Mouse (Mus musculus) megakaryocyte, embryonic 14.5 days (primary cell): ENCODE results near the gene Hba-a2. TPM values are rescaled to one million over a fixed set of nuclear protein-coding genes. Genes with fewer than 3 reads are reported as not detected.

ENCODE experiments used
- H3K27me3 ChIP-seq: replicated peaks from 2 replicates; pipeline ENCODE3; 2012; ENCODE audit warnings: inconsistent platforms
- H3K36me3 ChIP-seq: replicated peaks from 2 replicates; pipeline ENCODE3; 2012; ENCODE audit warnings: low read length, inconsistent platforms, mixed read lengths
- H3K4me1 ChIP-seq: 2 replicates; pipeline ENCODE4 v1.6.1; 2012; ENCODE audit warnings: inconsistent platforms
- H3K4me3 ChIP-seq: replicated peaks from 2 replicates; pipeline ENCODE3; 2012; ENCODE audit warnings: moderate library complexity, mild to moderate bottlenecking, inconsistent platforms
- H3K9me3 ChIP-seq: 2 replicates; pipeline ENCODE4 v1.6.1; 2012; ENCODE audit warnings: inconsistent platforms
- FLI1 ChIP-seq: IDR thresholded peaks from 2 replicates; pipeline ENCODE4 v1.6.1; 2012; ENCODE audit warnings: low read length, inconsistent platforms, mixed read lengths
- GATA1 ChIP-seq: IDR thresholded peaks from 3 replicates; pipeline ENCODE4 v1.6.1; 2012; ENCODE audit warnings: mixed read lengths, low read length, inconsistent platforms, borderline replicate concordance
- polyA plus RNA-seq: library from polyadenylated mRNA; stranded (reverse); fragments of >175 nt; gene quantifications from 2 replicates; pipeline ENCODE4 v1.2.3, GENCODE M21; 2012; ENCODE audit warnings: low replicate concordance; ENCODE audit not compliant: insufficient read depth

Hba-a2 gene
- polyA plus RNA-seq, 1 experiment: 578 TPM

DNA sequence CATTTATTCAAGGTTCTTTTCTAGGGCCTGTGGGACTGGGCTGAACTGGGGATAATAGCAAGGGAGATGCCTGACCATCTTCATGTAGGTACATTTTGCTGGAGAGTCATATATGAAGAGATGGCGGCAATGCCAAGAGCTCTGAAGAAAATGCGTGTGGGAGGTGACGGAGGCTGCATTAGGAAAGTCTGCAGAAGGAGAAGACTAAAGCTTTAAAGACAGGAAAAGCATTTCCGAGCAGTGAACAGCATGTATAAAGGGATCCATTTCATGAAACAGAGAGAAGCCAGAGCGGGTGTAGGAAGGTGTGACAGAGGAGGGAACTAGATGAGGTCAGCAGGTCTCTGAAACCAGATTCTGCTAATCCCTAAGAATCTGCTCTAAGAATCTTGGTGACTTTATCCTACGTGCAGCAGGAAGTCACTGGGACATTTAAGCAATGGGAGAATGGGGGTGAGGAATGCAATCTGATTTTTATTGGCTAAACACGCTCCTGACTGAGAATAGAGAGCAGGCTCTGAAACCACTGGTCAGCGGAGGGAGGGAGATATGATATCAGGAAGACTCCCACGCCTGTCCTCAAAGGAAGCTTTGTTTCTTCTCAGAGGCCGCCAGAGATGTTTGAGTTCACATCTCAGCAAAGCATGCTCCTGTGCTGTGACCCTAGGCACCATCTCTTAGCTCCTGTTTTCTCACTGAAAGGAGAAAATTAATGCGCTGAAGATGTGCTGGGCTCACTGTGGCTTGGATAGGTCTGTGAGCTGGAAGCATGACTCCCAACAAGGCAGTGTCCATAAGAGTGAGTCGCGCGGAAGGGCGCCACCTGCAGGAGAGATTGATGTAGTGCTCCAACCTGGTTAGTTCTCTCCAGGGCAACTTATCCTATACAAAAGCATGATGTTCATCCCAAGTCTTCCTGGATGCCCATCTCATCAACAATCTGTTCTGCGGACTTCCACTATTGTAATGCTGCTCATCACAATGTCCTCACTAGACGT, 44.5 kb downstream of the Hba-a2 start:
- H3K27me3 ChIP-seq: peaks cover 55% of the 10 kb centered on the region
- H3K36me3 ChIP-seq: no peaks in the 10 kb centered on the region
- no peak overlapping the region for H3K4me3 ChIP-seq
- H3K9me3 ChIP-seq: peaks cover 18% of the 10 kb centered on the region
- H3K4me1 ChIP-seq: peaks cover 14% of the 10 kb centered on the region; the same call in 1 of the 2 replicates
- no peak for TF ChIP-seq FLI1
- TF ChIP-seq GATA1: no peak

GRCm38 (mm10) chr11:32342770-32343191, 46.5 kb downstream of the Hba-a2 start:
- Histone ChIP-seq H3K36me3 (no peaks in the 10 kb centered on the region), H3K4me1 (peaks cover 20% of the 10 kb centered on the region), H3K4me3 (no peak overlapping the region), H3K27me3 (peaks cover 74% of the 10 kb centered on the region), H3K9me3 (peaks cover 8% of the 10 kb centered on the region)
- TF ChIP-seq GATA1 (no peak), FLI1 (no peak)

DNA sequence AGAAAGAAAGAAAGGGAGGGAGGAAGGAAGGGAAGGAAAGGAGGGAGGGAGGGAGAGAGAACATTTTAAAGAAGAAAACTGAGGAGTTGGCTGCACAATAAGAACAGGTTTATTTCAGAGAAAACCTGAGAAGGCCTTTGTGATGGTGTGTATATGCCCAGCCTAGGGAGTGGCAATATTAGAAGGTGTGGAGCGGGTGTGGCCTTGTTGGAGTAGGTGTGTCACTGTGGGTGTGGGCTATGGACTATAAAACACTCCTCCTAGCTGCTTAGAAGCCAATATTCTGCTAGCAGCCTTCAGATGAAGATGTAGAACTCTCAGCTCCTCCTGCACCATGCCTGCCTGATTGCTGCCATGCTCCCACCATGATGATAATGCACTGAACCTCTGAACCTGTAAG, 47.1 kb downstream of the Hba-a2 start:
- peaks cover 26% of the 10 kb centered on the region for H3K4me1 ChIP-seq
- peaks cover 77% of the 10 kb centered on the region for H3K27me3 ChIP-seq
- TF ChIP-seq GATA1 (no peak), FLI1 (no peak)
- peaks cover 8% of the 10 kb centered on the region for H3K9me3 ChIP-seq
- no peaks in the 10 kb centered on the region for H3K36me3 ChIP-seq
- no peak overlapping the region for H3K4me3 ChIP-seq

DNA sequence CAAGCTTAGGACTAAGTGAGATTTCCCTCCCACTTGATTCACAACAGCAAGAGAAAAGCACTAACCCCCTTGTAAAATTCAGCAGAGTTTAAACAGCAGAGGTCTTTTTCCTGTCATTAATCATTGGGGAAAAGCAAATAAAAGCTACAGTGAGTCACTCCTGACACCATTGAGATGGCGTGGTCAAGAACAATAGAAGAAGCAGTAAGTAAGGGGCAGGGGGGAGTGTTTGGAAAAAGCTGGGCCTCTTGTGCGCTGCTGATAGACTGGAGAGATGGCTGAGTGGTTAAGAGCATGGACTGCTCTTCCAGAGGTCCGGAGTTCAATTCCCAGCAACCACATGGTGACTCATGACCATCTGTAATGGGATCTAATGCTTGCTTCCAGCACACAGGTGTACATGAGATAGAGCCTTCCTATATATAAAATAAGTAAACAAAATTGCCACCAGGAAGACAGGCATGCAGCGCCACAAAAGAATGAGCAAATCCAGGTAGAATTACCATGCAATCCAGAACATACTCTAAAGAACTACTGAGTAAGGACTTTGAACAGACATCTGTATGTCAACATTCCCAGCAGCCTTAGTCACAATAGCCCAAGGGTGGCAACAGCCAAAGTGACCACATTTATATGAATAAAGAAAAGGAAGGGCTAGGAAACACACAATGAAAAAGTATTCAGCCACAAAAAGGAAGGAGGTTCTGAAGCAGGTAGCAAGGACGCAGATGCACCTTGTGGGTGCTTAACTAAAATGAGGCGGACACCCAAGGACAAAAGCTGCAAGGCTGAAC, 49.4 kb downstream of the Hba-a2 start:
- peaks cover 38% of the 10 kb centered on the region for H3K4me1 ChIP-seq
- H3K9me3 ChIP-seq: peaks cover 8% of the 10 kb centered on the region
- no peaks in the 10 kb centered on the region for H3K36me3 ChIP-seq
- H3K27me3 ChIP-seq: peaks cover 79% of the 10 kb centered on the region
- no peak overlapping the region for H3K4me3 ChIP-seq
- TF ChIP-seq GATA1 (no peak), FLI1 (no peak)

Other genes with a start within 250 kb of the Hba-a2 start
- not detected in 2 replicates for gene Il9r, start 96.2 kb upstream of the Hba-a2 start, polyA plus RNA-seq
- gene Snrnp25, start 91.1 kb upstream of the Hba-a2 start, polyA plus RNA-seq: 15.1 and 78.7 TPM in 2 replicates
- gene Rhbdf1, start 74.2 kb upstream of the Hba-a2 start, polyA plus RNA-seq: 16.1 and 37.2 TPM in 2 replicates
- 3.6 and 8.8 TPM in 2 replicates for gene Mpg, start 70.0 kb upstream of the Hba-a2 start, polyA plus RNA-seq
- gene Nprl3, start 28.8 kb upstream of the Hba-a2 start, polyA plus RNA-seq: 14.4 and 52.1 TPM in 2 replicates
- not detected in 2 replicates for gene Hba-x, start 20.1 kb upstream of the Hba-a2 start, polyA plus RNA-seq
- 5,345 and 12,498 TPM in 2 replicates for gene Hba-a1, start 13.0 kb upstream of the Hba-a2 start, polyA plus RNA-seq
- gene Hbq1b, start 9.5 kb upstream of the Hba-a2 start, polyA plus RNA-seq: 2.9 TPM in 1 of 2 replicates, not detected in the other
- gene Hbq1a, start 3.6 kb downstream of the Hba-a2 start, polyA plus RNA-seq: not detected in 2 replicates
- 1.3 and 2.1 TPM in 2 replicates for gene Sh3pxd2b, start 51.3 kb downstream of the Hba-a2 start, polyA plus RNA-seq
- gene Ubtd2, start 158.9 kb downstream of the Hba-a2 start, polyA plus RNA-seq: 0.96 TPM in 1 of 2 replicates, not detected in the other
- gene Efcab9, start 235.6 kb downstream of the Hba-a2 start, polyA plus RNA-seq: 0.38 TPM in 1 of 2 replicates, not detected in the other
- gene Stk10, start 236.8 kb downstream of the Hba-a2 start, polyA plus RNA-seq: 21.6 and 28.3 TPM in 2 replicates